Mouse (Mus musculus) megakaryocyte, embryonic 14.5 days (primary cell): ENCODE measurements around the gene Apol11b.
"Not testable (repeated sequence)": the region's sequence is repeated elsewhere in the genome, so short reads cannot be mapped to it uniquely, and the experiment has no call there.

Experiments
- FLI1 ChIP-seq: IDR thresholded peaks from 2 replicates; pipeline ENCODE4 v1.6.1; 2012; ENCODE audit warnings: low read length, inconsistent platforms, mixed read lengths
- GATA1 ChIP-seq: IDR thresholded peaks from 3 replicates; pipeline ENCODE4 v1.6.1; 2012; ENCODE audit warnings: mixed read lengths, low read length, inconsistent platforms, borderline replicate concordance

- TF ChIP-seq FLI1, GATA1: not testable (repeated sequence)
Measured at GRCm38 (mm10) chr15:77628647-77629046, 14.4 kb downstream of the Apol11b start.
